Mouse (Mus musculus) c-Kit-positive CD71-positive TER-119-positive erythroid progenitor cells, embryonic 14.5 days (primary cell): ENCODE data around the gene Gmfb.

Source experiments
- DNase-seq: peaks from one replicate; pipeline ENCODE4 v3.0.0-alpha.2; 2013; ENCODE audit warnings: low spot score

Gmfb gene

DNA sequence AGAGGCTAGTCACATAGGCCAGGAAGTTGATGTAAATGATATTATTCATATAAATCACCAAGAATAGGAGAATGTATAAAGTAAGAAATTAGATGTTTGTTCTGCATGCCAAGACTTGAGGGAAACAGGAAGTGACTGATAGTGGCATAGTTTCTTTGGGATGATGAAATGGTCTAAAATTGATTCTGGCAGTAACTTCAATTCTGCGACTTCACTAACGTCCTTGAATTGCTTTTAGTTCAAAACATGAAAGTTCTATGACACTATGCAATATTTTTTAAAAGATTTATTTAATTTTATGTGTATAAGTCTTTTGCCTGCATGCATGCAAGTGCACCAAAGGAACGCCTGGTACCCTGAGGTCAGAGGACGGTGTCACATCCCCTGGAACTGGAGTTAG, 18.8 kb downstream of the Gmfb start:
- no peak for DNase-seq

DNA sequence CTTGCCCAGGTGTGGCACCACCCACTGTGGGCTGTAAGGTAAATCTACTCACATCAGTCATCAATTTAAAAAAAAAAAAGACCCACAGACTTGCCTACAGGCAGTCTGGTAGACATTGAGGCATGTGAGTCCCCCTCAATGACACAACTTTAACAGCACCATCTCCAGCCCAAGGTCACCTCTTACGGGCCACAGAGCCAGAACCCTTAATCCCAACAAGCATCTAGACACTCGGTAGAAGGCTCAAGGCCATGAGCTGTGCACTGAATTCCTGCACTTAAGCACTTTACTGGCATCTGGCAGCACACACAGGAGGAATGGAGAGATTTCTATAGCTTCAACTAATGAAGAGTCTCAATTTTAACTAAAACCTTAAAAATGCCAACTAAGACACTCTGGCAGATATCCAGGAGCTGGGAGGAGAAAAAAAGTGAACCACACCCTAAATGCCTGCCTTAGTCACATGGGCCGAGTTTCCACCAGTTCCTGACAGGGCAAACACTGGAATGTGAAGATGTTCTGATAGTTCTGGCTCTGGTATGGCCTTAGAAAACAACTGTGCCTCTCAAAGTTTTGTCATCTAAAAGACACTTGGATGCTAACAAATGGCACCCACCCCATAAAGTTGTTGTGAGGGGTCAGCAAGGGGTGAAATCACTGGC, 21.2 kb downstream of the Gmfb start:
- no peak for DNase-seq

DNA sequence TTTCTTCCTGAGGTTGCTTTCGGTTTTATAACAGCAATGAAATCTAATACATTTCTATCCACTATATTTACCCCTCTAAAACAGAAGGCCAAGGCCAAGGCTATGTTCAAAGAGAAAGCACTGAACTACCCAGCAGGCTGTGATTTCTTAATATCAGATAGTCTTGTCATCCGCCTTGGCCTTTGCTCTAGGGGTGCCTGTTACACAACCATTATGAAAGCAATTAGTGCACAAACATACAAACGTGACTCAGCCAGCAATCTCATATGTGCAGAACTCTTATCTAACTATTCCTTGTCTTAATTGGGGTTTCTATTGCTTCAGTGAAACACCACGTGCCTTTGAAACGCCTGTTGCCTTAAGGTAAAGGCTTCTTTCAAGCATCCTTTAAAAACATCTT, 27.9 kb downstream of the Gmfb start:
- no peak for DNase-seq

- DNase-seq = no peak
These were observed 31.3 kb downstream of the Gmfb start for GRCm38 (mm10) chr14:46790723-46791122.

GRCm38 (mm10) chr14:46790303-46790702, 31.7 kb downstream of the Gmfb start:
- DNase-seq = peak; percentile 35

DNA sequence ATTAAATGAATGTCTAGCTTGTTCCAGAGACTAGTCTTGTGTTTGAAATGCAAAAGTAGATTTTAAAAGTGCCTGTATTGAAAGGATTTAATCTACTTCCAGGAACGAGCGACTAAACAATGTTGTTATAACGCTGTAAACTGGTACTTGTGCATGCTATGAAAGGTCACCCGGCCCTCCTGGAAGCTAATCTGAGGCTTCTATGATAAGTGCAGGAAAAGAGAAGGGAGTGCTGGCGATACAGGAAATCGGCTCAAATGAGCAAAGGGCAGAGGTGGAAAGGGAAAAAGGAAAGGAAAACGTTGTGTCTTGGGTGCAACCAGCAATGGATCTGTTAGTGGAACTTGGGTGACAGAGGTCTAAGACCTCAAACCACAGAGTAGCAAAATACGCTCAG, 33.5 kb downstream of the Gmfb start:
- no peak for DNase-seq

DNA sequence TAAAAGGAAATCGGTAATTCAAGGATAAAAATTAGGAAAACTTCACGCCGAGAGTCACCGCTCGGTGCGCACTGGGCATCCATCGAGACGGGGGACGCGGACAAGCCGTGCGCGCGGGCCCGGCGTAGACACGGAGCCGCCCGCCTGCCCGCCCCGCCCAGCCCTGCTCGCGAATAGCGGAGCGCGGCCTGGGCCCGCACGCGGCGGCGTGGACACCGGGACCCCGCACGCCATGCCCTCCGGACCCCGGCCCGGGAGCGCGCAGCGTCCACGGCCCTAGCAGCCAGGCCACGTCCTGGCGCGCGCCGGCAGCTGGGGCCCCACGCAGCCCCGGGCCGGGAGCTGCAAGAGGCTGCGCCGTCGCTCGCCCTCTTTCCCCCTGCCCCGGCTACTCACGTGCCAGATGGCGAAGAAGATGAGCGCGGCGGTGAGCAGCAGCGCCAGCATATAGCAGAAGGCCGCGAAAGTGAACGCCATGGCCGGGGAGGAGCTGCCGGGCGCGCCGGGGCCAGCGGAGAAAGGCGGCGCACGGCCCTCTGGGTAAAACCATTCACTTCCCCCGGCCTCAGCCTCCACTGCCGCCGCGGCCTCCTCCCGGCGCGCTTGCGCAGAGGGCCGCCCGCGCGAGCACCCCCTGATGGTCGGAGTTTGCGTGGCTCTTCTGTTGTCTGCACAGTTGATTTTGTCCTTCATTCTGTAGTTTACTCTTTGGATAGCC, 34.1 kb downstream of the Gmfb start, which contains the start of gene Cnih1:
TSS of gene Cnih1 (minus strand) at position 625 of the 718 bp plus-strand sequence.
- DNase-seq = peak; percentile 87

- peak; percentile 12 for DNase-seq
These were observed 34.6 kb downstream of the Gmfb start for GRCm38 (mm10) chr14:46787454-46787786.

GRCm38 (mm10) chr14:46785247-46785646, 36.8 kb downstream of the Gmfb start:
- DNase-seq = no peak

DNA sequence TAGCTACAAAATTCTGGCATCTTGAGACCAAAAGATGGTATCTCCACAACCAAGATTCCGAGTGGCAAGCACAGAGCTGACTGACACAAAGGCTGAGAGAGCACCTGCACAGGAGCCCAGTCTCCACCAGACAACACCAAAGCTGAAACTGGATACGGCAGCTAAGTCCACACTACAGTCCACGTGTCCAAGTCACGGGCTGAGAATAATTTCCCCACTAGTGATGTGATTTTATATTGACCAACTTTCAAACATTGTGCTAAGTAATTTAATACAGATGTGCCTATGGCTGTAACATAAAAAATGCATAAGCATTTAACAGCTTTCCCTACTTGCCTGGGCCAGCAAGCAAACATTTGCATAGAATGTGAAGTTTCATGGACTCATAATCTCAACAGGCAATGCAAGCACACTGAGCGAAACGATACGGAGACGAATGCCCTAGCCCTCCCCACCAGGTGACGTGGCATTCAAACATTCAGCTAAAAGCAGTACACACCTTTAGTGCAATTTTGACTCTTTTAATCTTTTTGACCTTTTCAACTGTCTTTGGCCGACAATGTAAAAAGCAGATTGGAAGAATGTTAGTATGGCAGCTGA, 38.6 kb downstream of the Gmfb start:
- no peak for DNase-seq

DNA sequence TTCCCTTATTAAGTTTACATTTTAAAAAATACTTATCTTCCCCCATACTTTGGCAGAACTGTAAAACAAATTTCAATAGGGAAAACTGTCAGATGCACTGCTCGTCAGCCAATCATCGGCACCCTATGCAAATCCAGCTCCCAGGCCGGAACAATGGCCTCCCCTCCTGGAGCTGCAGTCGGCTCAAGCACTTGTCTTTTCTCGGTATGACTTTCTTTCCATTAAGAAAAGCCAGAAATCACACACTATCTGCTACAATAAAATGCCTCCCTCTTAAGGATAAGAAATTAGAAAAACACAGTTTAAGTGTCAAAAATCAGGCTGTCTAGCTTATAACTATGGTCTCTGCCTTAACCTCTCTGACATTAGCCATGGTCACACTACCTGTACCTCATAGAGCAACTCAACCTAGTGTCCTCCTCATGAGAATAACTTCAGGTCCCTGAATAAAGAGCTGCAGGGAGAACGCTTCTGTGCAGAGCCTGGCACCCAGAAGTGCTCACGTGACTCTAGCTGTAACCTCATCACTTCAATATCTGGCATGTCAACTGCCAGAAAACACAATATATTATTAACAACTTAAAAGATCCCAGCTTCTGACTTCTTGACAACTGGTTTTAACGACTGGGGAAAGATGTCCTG, 39.7 kb downstream of the Gmfb start:
- DNase-seq = no peak

- DNase-seq = no peak
These were observed 41.0 kb downstream of the Gmfb start for GRCm38 (mm10) chr14:46781086-46781485.

GRCm38 (mm10) chr14:46779217-46779616, 42.8 kb downstream of the Gmfb start:
- DNase-seq = no peak

DNA sequence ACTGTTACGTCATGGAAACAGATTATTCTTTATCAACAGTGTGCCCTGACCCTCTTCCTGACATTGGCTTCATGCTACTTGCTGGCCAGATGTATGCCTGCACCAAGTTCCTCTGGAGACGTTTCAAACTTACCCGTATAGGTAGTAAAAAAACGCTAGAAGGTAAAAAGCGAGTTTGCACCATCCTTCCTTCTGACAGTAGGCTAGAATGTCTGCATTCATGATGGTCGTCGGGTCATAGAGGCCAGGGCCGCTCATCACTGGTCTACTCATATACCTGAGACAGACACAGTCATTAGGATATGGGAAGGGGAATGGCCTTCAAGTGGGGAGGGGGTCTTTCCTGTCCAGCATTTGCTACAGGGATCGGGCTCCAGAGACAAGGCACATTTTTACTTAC, 43.3 kb downstream of the Gmfb start:
- DNase-seq = no peak

- no peak for DNase-seq
These were observed 52.0 kb downstream of the Gmfb start for GRCm38 (mm10) chr14:46770036-46770435.

DNA sequence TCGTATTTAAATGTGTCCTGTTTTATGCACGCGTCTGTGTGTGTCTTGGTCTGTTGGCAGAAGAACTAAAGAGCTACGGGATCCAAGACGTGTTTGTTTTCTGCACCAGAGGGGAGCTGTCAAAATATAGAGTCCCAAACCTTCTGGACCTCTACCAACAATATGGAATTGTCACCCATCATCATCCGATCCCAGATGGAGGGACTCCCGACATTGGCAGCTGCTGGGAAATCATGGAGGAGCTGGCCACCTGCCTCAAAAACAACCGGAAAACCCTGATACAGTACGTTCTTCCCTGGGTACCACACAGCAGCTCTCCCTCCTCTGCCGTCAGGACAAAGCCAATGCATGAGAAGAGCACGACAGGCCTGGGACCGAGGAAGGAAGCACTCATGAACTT, 54.9 kb downstream of the Gmfb start:
- no peak for DNase-seq

DNA sequence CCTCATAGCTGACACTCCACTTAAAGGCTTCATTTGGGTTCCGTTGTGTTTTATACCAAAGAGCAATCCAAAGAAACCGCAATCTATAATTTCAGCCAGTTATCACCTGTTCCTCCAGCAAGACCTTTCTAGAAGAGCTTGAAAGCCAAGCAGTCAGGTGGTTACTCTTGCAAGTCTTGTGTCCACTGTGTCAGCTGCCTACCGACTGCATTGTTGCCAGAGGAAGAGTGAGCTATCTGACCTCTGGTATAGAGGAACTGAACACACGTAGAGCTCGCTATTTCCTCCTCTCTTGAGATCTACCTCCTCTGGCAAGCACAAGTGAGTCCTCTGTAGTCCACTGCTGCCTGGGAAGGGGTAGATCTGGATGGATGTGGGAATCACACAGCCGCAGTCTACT, 60.9 kb downstream of the Gmfb start:
- no peak for DNase-seq

- peak; percentile 95 for DNase-seq
These were observed 61.5 kb downstream of the Gmfb start, which contains the start of gene Cdkn3 for GRCm38 (mm10) chr14:46760355-46761029. Gene Cdkn3 (plus strand): TSS chr14:46760541.

DNA sequence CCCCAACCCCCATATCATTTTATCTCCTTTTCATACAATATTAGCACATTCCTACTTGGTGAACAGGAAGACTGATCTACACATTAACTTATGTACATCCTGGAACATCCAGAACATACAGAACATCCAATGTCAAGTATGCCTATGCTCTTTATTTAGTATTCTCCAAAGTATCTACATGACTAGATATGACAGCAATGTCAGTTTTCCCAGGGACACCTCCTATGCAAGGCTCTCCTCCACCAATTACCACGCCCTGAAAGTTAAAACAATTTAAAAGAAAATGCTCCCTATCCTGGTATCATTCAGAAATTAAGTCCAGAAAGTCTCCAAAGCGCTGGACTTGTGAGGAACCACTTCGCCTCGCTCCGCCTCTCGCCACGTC, 62.1 kb downstream of the Gmfb start:
- no peak for DNase-seq
